Mouse (Mus musculus) lung, adult 2 months (tissue): ENCODE measurements around the gene 4930451I11Rik. TPM values are rescaled to one million over a fixed set of nuclear protein-coding genes. Genes with fewer than 3 reads are reported as not detected.

ENCODE experiments used
- DNase-seq: peaks from one replicate; pipeline ENCODE4 v3.0.0; 2022
- H3K4me1 ChIP-seq: fragments of 200-500 bp; 2 replicates; pipeline ENCODE4 v1.6.1; 2011; ENCODE audit warnings: low read length; ENCODE audit not compliant: control insufficient read depth, insufficient read depth
- H3K4me3 ChIP-seq: fragments of 200-500 bp; replicated peaks from 2 replicates; pipeline ENCODE3; 2011; ENCODE audit warnings: low read depth, mild to moderate bottlenecking, control low read depth, low read length; ENCODE audit errors: extremely low read depth
- CTCF ChIP-seq: fragments of 200-500 bp; IDR thresholded peaks from 2 replicates; pipeline ENCODE4 v1.5.1; 2011; ENCODE audit warnings: mild to moderate bottlenecking, low read length, control low read depth; ENCODE audit not compliant: insufficient read depth
- POLR2A ChIP-seq: fragments of 200-500 bp; IDR thresholded peaks from 2 replicates; pipeline ENCODE4 v1.6.1; 2011; ENCODE audit warnings: low read depth, mild to moderate bottlenecking, control low read depth, low read length, borderline replicate concordance; ENCODE audit errors: extremely low read depth
- WGBS: fragments of 180-500 bp; shearing (Covaris S2); methylation state at CpG from one replicate; pipeline ENCODE4 v1.1.7; 2018; 5-methylcytosine and 5-hydroxymethylcytosine counted together
- polyA plus RNA-seq: library from polyadenylated mRNA; depleted of rRNA; stranded (reverse); fragments of >200 nt; gene quantifications from 2 replicates; pipeline ENCODE4 v1.2.3, GENCODE M21; 2012

Gene 4930451I11Rik
- polyA plus RNA-seq, 1 experiment: not detected

DNA sequence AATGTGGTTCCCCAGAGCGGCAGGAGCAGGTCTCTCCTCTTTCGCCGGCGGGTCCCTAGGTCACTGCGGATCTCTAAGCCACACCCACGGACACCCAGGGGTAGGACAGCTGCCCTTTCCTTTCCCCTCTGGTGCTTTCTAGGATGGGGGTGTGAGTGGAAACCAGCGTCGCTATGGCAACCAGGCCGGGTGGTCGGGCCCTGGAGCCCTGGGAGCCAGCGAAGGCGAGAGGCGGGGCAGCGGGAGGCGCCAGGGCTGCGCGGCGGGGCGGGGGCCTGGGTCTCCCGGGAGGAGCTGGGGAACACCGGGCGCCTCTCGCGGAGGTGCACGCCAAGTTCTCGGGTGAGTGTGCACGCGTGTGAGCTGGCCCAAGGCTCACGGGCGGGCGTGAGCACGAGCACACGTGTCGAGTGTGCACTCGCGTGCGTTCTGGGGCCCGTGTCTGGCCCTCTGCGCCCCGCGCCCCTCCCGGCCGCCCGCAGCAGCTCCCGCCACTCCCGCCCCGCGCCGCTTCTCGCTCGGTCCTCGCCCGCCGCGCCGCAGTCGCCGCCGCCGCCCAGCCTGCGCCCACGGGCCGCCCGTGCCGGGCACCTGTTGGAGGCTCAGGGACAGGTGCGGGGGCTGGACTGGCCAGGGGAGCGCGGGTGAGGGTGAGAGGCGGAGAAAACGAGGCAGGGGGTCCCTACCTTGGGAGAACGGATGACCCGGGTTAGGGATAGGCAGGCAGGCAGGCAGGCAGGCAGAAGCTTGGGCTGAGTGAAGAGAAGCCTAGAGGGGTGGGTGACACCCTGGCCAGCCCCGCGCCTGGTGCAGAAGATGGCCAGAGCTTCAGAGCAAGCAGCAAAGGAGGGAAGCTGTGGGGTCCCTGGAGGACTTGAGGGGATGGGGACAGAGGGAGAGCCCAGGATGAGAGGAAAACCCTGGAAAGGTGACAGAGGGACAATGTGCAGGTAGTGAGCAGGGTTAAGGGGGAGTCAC is 16.3 kb upstream of the 4930451I11Rik start:
- no peak for DNase-seq
- WGBS: 2% methylated on average over 70 of the region's 74 CpGs
- Histone ChIP-seq H3K4me3 (peak overlapping the region; percentile 51), H3K4me1 (peaks cover 6% of the 10 kb centered on the region; the same call in 1 of the 2 replicates)
- no peak for TF ChIP-seq POLR2A
- TF ChIP-seq CTCF: no peak

DNA sequence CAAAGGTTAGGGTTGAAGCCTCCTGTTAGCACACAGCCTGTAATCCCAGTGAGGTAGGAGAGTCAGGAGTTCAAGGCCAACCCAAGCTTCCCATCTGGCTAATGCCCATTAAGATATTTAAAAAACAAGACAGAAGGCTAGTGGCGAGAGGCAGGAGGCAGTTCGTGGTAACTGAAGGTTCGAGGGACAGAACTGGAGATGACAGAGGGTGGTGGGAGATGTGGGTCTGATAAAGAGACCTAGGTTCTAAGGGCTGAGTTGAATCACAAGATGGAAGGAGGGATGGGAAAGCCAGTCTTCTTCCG is 15.6 kb upstream of the 4930451I11Rik start, which contains the start of gene Doc2a:
Gene Doc2a (plus strand): TSS at position 301 of the 305 bp plus-strand sequence.
- H3K4me1 ChIP-seq: peaks cover 6% of the 10 kb centered on the region; the same call in 1 of the 2 replicates
- DNase-seq: no peak
- 49% methylated on average over 4 of the region's 4 CpGs for WGBS
- H3K4me3 ChIP-seq: peak within 1 kb of the TSS; percentile 51
- TF ChIP-seq POLR2A: no peak
- no peak for TF ChIP-seq CTCF

DNA sequence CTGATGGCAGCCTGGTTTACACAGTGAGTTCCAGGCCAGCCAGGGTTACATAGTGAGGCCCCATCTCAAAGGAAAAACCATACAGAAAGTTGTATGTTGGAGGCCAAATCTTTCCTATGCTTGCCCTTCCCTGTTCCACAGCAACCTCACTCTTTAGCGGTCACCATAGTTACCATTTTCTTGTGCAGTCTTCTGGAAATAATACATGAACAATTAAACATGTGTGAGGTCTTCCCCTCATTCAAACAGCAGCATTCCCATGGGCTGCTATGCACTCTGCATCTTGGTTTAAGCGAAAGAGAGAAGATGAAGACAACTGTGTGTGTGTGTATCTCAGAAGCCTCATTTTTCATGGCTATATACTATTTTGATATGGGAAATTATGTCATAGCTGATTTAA is 14.1 kb upstream of the 4930451I11Rik start:
- H3K4me1 ChIP-seq: peaks cover 6% of the 10 kb centered on the region; the same call in 1 of the 2 replicates
- H3K4me3 ChIP-seq: no peak overlapping the region
- TF ChIP-seq POLR2A: no peak
- TF ChIP-seq CTCF: no peak
- WGBS: 96% methylated on average over 2 of the region's 2 CpGs
- no peak for DNase-seq

DNA sequence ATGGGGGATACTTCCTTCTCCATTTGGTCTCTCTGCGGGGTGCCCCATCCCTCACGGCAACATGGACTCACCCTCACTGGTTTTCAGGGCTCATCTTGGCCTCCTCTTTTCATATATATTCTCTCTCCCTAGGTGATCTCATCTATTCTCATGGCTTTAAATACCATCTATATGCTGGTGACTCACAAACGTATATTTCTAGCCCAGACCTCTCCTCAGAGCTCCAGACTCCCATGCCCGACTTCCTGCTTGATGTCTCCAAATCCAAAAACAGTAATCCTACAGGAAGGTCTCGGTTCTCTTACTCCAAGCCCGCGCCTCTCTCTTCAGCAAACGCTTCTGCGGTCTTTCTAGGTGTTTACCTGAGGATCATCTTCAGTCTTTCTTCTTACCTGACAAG is 11.8 kb upstream of the 4930451I11Rik start:
- TF ChIP-seq CTCF (no peak), POLR2A (no peak)
- DNase-seq: no peak
- WGBS: 67% methylated on average over 9 of the region's 9 CpGs
- H3K4me3 ChIP-seq: no peak overlapping the region
- H3K4me1 ChIP-seq: peaks cover 6% of the 10 kb centered on the region; the same call in 1 of the 2 replicates

DNA sequence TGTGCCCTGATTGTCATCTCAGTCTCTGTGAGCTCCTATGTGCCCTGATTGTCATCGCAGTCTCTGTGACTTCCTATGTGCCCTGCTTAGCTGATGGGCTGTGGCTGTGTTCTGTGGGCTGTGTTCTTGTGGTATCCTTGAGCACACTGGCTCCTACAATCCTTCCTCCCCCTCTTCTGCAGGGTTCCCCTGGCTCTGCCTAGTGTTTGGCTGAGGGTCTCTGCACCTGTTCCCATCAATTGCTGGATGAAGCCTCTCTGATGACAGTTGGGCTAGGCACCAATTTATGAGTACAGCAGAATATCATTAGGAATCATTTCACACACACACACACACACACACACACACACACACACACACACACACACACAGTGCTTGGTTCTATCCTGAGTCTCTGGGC is 1.9 kb upstream of the 4930451I11Rik start:
- TF ChIP-seq CTCF: no peak
- no peak for TF ChIP-seq POLR2A
- 100% methylated on average over 1 of the region's 1 CpGs for WGBS
- no peak for DNase-seq
- Histone ChIP-seq H3K4me3 (no peak overlapping the region), H3K4me1 (no peaks in the 10 kb centered on the region)

DNA sequence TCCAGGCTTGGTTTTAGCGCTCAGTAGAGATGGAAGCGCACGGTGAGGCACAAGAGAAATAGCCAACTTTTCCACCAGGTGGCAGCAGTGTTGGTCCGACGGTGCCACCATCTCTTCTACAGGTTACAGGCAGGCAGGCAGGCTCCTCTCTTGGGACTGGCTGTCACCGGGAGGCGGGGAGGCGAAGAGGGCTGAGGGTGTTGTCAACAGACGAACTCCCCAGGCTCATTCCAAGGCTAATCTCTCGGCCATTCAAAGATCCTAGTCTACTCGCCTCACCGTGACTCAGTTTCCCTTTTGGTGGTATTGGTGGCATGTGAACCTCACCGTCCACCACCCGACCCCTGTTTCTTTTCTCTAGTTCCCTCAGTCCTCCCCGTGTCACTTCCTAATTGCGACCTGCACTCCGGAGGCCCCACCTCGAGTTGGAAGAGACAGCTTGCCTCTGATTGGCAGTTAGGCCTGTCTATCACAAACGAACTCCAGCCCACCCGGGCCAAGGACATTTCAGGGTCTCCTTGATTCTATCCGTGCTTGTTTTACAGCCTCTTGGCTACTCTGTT is 678 bp upstream of the 4930451I11Rik start:
- TF ChIP-seq POLR2A: no peak
- TF ChIP-seq CTCF: peak; percentile 95
- peak overlapping the region; percentile 25 for H3K4me3 ChIP-seq
- under 1% methylated on average over 21 of the region's 21 CpGs for WGBS
- no peaks in the 10 kb centered on the region for H3K4me1 ChIP-seq
- peak; percentile 77 for DNase-seq

DNA sequence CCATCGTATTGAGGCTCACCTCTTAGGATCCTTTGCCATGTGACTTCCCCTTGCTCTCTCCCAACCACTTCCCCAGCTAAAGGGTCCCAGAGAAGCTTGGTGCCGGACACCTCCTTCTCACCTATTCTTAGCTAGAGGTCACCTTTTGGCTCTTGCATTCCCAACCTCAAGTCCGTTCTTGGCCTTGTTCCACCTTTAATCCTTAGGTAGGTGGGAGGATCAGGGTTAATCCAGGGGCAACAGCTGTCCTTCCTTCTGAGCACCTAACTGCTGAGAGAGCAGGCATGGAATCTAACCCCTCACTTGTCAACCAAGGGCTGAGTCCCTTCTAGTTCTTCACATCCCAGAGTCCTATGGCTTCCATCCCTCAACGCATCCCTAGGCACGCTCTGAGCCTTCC is 5.5 kb downstream of the 4930451I11Rik start:
- WGBS: 64% methylated on average over 5 of the region's 5 CpGs
- no peak overlapping the region for H3K4me3 ChIP-seq
- no peak for DNase-seq
- H3K4me1 ChIP-seq: 0 out of 2 replicates have a peak, but pooled peaks cover 6% of the 10 kb centered on the region
- TF ChIP-seq CTCF: no peak
- no peak for TF ChIP-seq POLR2A

DNA sequence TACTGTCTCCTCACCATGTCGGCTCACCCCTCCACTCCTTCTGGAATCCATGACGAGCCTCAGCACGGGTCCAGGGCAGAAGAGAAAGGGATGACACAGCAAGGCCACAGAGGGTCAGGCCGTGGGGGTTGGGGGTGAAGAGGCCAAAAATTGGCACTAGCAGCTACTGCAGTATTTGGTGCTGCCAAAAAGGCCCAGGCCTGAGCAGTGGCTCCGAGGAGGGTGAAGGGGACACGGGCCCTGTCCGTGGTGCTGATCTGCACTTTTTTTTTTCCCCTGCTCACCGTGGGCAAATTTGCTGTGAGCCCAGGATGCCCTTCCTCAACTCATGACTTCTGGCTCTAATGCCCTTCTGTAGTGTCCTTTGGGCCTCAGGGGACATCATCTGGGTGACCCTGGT is 6.0 kb downstream of the 4930451I11Rik start:
- no peak overlapping the region for H3K4me3 ChIP-seq
- DNase-seq: no peak
- TF ChIP-seq POLR2A (no peak), CTCF (no peak)
- whole genome bisulfite sequencing: 20% methylated on average over 8 of the region's 8 CpGs
- H3K4me1 ChIP-seq: 0 out of 2 replicates have a peak, but pooled peaks cover 6% of the 10 kb centered on the region

DNA sequence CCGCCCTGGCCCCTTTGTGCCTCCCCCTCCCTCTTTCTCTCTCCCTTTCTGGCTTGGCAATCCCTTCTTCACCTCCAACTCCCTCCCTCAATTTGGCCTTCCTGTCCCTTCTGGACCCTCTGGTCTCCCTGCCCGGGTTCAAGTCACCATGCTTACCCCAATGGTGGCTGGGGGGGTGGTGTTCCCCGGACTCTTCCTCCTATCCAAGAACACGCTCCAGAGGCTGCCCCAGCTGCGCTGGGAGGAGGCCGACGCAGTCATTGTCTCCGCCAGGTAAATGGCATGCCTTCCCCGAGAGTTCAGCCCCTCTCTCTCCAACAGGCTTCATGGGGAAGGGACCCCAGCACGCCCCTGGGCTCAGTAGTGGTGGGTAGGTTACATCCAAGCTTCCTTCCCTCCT is 7.5 kb downstream of the 4930451I11Rik start:
- no peak for DNase-seq
- Histone ChIP-seq H3K4me1 (0 out of 2 replicates have a peak, but pooled peaks cover 6% of the 10 kb centered on the region), H3K4me3 (no peak overlapping the region)
- TF ChIP-seq POLR2A: no peak
- no peak for TF ChIP-seq CTCF
- 26% methylated on average over 10 of the region's 10 CpGs for WGBS
